Mouse (Mus musculus) midbrain, embryonic 12.5 days (tissue): ENCODE data around the gene Nwd2. TPM values are rescaled to one million over a fixed set of nuclear protein-coding genes. Genes with fewer than 3 reads are reported as not detected.

Experiments
- ATAC-seq: fragments of 200-750 bp; cut with Nextera tagmentation; 2 replicates; pipeline ENCODE4 v1.8.0; 2017; ENCODE audit warnings: low read depth, moderate TSS enrichment, moderate library complexity; ENCODE audit not compliant: low FRiP score
- H3K27ac ChIP-seq: fragments of 300-500 bp; sonication (generic); replicated peaks from 2 replicates; pipeline ENCODE4 v1.5.1; 2016; ENCODE audit warnings: mild to moderate bottlenecking
- H3K27me3 ChIP-seq: fragments of 300-500 bp; sonication (generic); 2 replicates; pipeline ENCODE4 v1.6.1; 2016; ENCODE audit warnings: mild to moderate bottlenecking
- H3K36me3 ChIP-seq: fragments of 300-500 bp; sonication (generic); 2 replicates; pipeline ENCODE4 v1.6.1; 2016
- H3K4me1 ChIP-seq: fragments of 300-500 bp; sonication (generic); 2 replicates; pipeline ENCODE4 v1.6.1; 2016
- H3K4me2 ChIP-seq: fragments of 300-500 bp; sonication (generic); replicated peaks from 2 replicates; pipeline ENCODE4 v1.6.1; 2016; ENCODE audit warnings: mild to moderate bottlenecking, moderate library complexity
- H3K4me3 ChIP-seq: fragments of 300-500 bp; sonication (generic); 2 replicates; pipeline ENCODE4 v1.5.1; 2016; ENCODE audit warnings: mild to moderate bottlenecking
- H3K9ac ChIP-seq: fragments of 300-500 bp; sonication (generic); replicated peaks from 2 replicates; pipeline ENCODE4 v1.6.1; 2016; ENCODE audit warnings: mild to moderate bottlenecking, moderate library complexity
- H3K9me3 ChIP-seq: fragments of 300-500 bp; sonication (generic); 2 replicates; pipeline ENCODE4 v1.6.1; 2016; ENCODE audit warnings: mild to moderate bottlenecking
- WGBS: fragments of 180-500 bp; shearing (Covaris S2); methylation state at CpG from one replicate; pipeline ENCODE4 v1.1.7; 2016; 5-methylcytosine and 5-hydroxymethylcytosine counted together
- polyA plus RNA-seq: library from polyadenylated mRNA; unstranded; fragments of >200 nt; fragmentation: Nextera tagmentation; extraction: Ambion mirVana; gene quantifications from 2 replicates; pipeline ENCODE4 v1.2.1, GENCODE M21; 2016

The Nwd2 gene
- 1.8 and 3.6 TPM in 2 replicates for polyA plus RNA-seq

- Histone ChIP-seq H3K4me3 (peak within 1 kb of the TSS; percentile 63), H3K27ac (no peak within 1 kb of the TSS), H3K9ac (peak within 1 kb of the TSS; percentile 60), H3K4me2 (peak within 1 kb of the TSS; percentile 100), H3K27me3 (peaks cover 40% of the 10 kb centered on the region), H3K36me3 (no peaks in the 10 kb centered on the region), H3K9me3 (no peaks in the 10 kb centered on the region), H3K4me1 (peaks cover 15% of the 10 kb centered on the region)
- 1% methylated on average over 29 of the region's 29 CpGs for WGBS
- ATAC-seq, result peak; percentile 31
Observed at GRCm38 (mm10) chr5:63649070-63649532, at the start of gene Nwd2. Nwd2 (plus strand) TSS chr5:63649102.

- Histone ChIP-seq H3K27me3 (no peaks in the 10 kb centered on the region), H3K4me2 (no peak overlapping the region), H3K27ac (no peak overlapping the region), H3K4me3 (no peak overlapping the region), H3K4me1 (no peaks in the 10 kb centered on the region), H3K9me3 (no peaks in the 10 kb centered on the region), H3K9ac (no peak overlapping the region), H3K36me3 (no peaks in the 10 kb centered on the region)
- no peak for ATAC-seq
- WGBS, result 81% methylated on average over 2 of the region's 2 CpGs
Observed at GRCm38 (mm10) chr5:63607447-63607846, 41.5 kb upstream of the Nwd2 start.

GRCm38 (mm10) chr5:63616792-63617668, 31.9 kb upstream of the Nwd2 start:
- Histone ChIP-seq H3K36me3 (no peaks in the 10 kb centered on the region), H3K27me3 (no peaks in the 10 kb centered on the region), H3K27ac (no peak overlapping the region), H3K4me2 (no peak overlapping the region), H3K9me3 (no peaks in the 10 kb centered on the region), H3K4me1 (no peaks in the 10 kb centered on the region), H3K9ac (no peak overlapping the region), H3K4me3 (no peak overlapping the region)
- WGBS, result 78% methylated on average over 3 of the region's 3 CpGs
- no peak for ATAC-seq

DNA sequence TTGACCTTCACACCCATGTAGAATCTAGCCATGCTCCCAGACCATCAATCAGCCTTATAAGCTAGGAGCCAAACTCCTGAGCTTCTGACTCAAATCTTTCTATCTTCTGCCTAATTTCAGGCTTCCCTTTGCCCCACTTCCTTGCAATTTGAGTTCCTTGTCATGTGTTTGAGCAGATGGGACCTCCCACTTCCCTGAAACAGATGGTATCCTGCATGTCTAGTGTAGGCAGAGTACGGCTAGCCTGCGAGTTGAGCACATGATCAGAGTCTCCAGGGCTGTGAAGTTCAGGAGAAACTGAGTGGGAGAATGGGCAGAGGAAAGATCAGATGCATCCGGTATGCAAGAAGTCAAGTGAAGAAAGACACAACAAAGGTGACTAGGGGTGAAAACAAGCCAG, 24.8 kb upstream of the Nwd2 start:
- Histone ChIP-seq H3K27me3 (no peaks in the 10 kb centered on the region), H3K4me3 (no peak overlapping the region), H3K27ac (no peak overlapping the region), H3K4me2 (no peak overlapping the region), H3K9me3 (no peaks in the 10 kb centered on the region), H3K36me3 (no peaks in the 10 kb centered on the region), H3K4me1 (peaks cover 4% of the 10 kb centered on the region; the same call in 1 of the 2 replicates), H3K9ac (no peak overlapping the region)
- no peak for ATAC-seq
- 93% methylated on average over 3 of the region's 3 CpGs for WGBS

DNA sequence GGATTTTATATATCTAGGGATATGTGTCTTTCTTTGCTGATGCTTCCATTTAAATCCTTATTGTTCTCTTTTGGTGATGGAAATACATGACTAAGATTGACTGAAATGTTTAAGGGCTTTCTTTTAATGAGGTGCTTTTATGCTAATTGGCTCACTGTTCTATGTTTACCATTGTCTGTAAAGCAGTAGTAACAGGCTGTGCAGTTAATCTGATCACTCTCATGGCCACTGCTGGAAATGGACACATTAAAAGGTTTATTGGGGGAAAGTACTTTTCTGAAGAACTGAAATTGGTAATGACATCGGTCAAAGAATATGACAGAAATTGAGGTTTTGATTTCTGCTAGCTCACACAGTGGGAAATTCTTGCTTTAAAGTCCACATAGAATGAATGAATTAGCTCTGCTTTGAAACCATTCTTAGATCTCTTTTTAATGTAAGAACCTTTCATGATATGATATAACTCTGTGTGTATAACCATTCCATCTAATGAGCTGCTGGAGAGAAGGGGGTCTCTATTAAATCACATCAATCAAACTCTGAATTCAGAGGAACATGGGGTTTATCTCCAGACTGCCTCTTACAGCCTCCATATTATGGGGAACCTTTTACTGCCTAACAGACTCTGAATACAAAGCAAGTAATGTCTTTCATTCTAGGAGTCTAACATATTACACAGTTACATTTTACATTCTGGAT, 20.9 kb upstream of the Nwd2 start:
- Histone ChIP-seq H3K4me2 (no peak overlapping the region), H3K9ac (no peak overlapping the region), H3K36me3 (no peaks in the 10 kb centered on the region), H3K4me1 (peaks cover 4% of the 10 kb centered on the region; the same call in 1 of the 2 replicates), H3K27ac (no peak overlapping the region), H3K9me3 (no peaks in the 10 kb centered on the region), H3K4me3 (no peak overlapping the region), H3K27me3 (no peaks in the 10 kb centered on the region)
- WGBS, result 84% methylated on average over 1 of the region's 1 CpGs
- no peak for ATAC-seq

DNA sequence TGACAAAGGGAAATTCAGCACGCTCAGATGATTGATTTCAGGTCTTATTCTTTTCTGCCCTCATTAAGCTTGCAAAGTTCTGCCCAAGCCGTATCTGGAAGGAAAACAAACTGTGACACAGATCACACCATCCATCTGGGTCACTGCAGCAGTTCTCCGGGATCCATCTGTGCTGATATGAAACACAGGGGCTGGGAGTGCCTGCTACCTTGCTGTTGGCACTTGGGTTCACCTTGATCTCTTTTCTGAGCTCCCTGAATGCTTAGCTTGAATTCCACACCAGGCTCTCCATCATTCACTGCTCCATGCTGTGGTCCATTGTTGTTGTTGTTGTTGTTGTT, 20.4 kb upstream of the Nwd2 start:
- Histone ChIP-seq H3K36me3 (no peaks in the 10 kb centered on the region), H3K4me3 (no peak overlapping the region), H3K27me3 (no peaks in the 10 kb centered on the region), H3K4me1 (peaks cover 4% of the 10 kb centered on the region; the same call in 1 of the 2 replicates), H3K9ac (no peak overlapping the region), H3K4me2 (no peak overlapping the region), H3K27ac (no peak overlapping the region), H3K9me3 (no peaks in the 10 kb centered on the region)
- 70% methylated on average over 3 of the region's 3 CpGs for WGBS
- ATAC-seq, result no peak

GRCm38 (mm10) chr5:63634636-63635035, 14.3 kb upstream of the Nwd2 start:
- 80% methylated on average over 2 of the region's 2 CpGs for WGBS
- Histone ChIP-seq H3K4me2 (no peak overlapping the region), H3K9me3 (no peaks in the 10 kb centered on the region), H3K4me3 (no peak overlapping the region), H3K9ac (no peak overlapping the region), H3K27ac (no peak overlapping the region), H3K36me3 (no peaks in the 10 kb centered on the region), H3K27me3 (no peaks in the 10 kb centered on the region), H3K4me1 (no peaks in the 10 kb centered on the region)
- no peak for ATAC-seq

GRCm38 (mm10) chr5:63648187-63648586, 715 bp upstream of the Nwd2 start:
- Histone ChIP-seq H3K4me1 (peaks cover 15% of the 10 kb centered on the region), H3K4me3 (no peak overlapping the region), H3K27ac (no peak overlapping the region), H3K36me3 (no peaks in the 10 kb centered on the region), H3K9ac (no peak overlapping the region), H3K9me3 (no peaks in the 10 kb centered on the region), H3K4me2 (no peak overlapping the region), H3K27me3 (peaks cover 40% of the 10 kb centered on the region)
- 48% methylated on average over 2 of the region's 2 CpGs for WGBS
- ATAC-seq, result no peak

GRCm38 (mm10) chr5:63649533-63650464, 897 bp downstream of the Nwd2 start:
- H3K27ac ChIP-seq, result no peak overlapping the region
- WGBS, result 1% methylated on average over 83 of the region's 83 CpGs

DNA sequence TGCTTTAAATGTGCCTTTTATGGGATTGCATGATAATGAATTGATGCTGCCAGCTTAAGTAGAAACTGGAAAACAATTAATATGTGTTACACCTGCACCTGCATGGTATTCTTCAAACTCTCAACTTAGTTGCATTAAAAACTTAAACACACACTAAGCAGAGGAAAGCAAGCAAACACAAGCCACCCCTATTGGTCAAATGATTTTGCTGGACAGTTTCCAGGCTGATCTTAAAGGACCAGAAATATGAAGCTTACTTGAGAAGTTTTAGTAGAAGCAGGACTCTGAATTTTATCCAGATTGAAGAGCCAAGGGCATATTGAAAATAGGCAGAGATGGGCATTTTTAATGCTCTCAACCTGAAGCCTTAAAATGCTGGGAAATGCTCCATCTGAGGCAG, 2.9 kb downstream of the Nwd2 start:
- H3K27me3 ChIP-seq, result peaks cover 40% of the 10 kb centered on the region

More at GRCm38 (mm10) chr5:63649533-63650464, 897 bp downstream of the Nwd2 start:
- Histone ChIP-seq H3K27me3 (peaks cover 40% of the 10 kb centered on the region), H3K9ac (peak overlapping the region; percentile 60), H3K9me3 (no peaks in the 10 kb centered on the region), H3K36me3 (no peaks in the 10 kb centered on the region), H3K4me3 (peak overlapping the region; percentile 63), H3K4me1 (peaks cover 15% of the 10 kb centered on the region), H3K4me2 (peak overlapping the region; percentile 100)
- ATAC-seq, result peak; percentile 79

DNA sequence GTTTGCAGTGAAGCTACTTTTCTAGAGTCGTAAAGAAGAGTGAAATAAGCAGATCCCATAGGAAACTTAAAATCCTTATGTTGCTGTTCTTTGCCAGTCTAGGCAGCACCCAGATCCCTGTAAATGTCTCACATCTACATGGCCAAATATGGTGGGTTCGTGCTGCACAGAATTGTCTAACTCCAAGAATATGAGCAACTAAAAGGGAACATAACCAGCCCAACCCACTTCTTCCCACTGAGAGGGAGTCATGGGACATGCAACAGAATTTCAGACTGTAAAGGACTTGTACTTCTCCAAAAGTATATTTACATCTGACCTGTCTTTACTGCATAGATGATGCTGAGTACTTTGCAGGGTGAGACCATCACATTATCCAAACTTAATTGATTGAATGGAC, 3.8 kb downstream of the Nwd2 start:
- Histone ChIP-seq H3K27ac (no peak overlapping the region), H3K27me3 (peaks cover 37% of the 10 kb centered on the region), H3K4me2 (no peak overlapping the region), H3K36me3 (no peaks in the 10 kb centered on the region), H3K4me3 (no peak overlapping the region), H3K9me3 (no peaks in the 10 kb centered on the region), H3K9ac (no peak overlapping the region), H3K4me1 (peaks cover 15% of the 10 kb centered on the region)
- ATAC-seq, result no peak
- WGBS, result 83% methylated on average over 2 of the region's 2 CpGs

More for the DNA sequence above, 2.9 kb downstream of the Nwd2 start:
- Histone ChIP-seq H3K4me3 (no peak overlapping the region), H3K9ac (no peak overlapping the region), H3K27ac (no peak overlapping the region), H3K4me2 (no peak overlapping the region), H3K9me3 (no peaks in the 10 kb centered on the region), H3K4me1 (peaks cover 15% of the 10 kb centered on the region), H3K36me3 (no peaks in the 10 kb centered on the region)
- ATAC-seq, result no peak
